Mouse (Mus musculus) stomach, postnatal 0 days (tissue): ENCODE measurements around the gene Hmcn1. TPM values are rescaled to one million over a fixed set of nuclear protein-coding genes. Genes with fewer than 3 reads are reported as not detected.

Source experiments
- ATAC-seq: fragments of 200-750 bp; cut with Nextera tagmentation; 2 replicates; pipeline ENCODE4 v1.8.0; 2017; ENCODE audit not compliant: low FRiP score, low TSS enrichment
- DNase-seq: peaks from one replicate; pipeline ENCODE4 v3.0.0-alpha.2; 2016; ENCODE audit warnings: low spot score
- H3K27ac ChIP-seq: fragments of 300-500 bp; sonication (generic); replicated peaks from 2 replicates; pipeline ENCODE4 v1.5.1; 2014; ENCODE audit warnings: mild to moderate bottlenecking, control low read depth
- H3K27me3 ChIP-seq: fragments of 300-500 bp; sonication (generic); 2 replicates; pipeline ENCODE4 v1.6.1; 2014; ENCODE audit warnings: low read length; ENCODE audit not compliant: control insufficient read depth, insufficient read depth
- H3K36me3 ChIP-seq: fragments of 300-500 bp; sonication (generic); 2 replicates; pipeline ENCODE4 v1.6.1; 2014; ENCODE audit warnings: low read length, mixed read lengths; ENCODE audit not compliant: control insufficient read depth, insufficient read depth
- H3K4me1 ChIP-seq: fragments of 300-500 bp; sonication (generic); replicated peaks from 2 replicates; pipeline ENCODE4 v1.6.1; 2014; ENCODE audit warnings: antibody characterized with exemption; ENCODE audit not compliant: control insufficient read depth, insufficient read depth
- H3K4me2 ChIP-seq: fragments of 300-500 bp; sonication (generic); replicated peaks from 2 replicates; pipeline ENCODE4 v1.6.1; 2014; ENCODE audit warnings: low read depth, mild to moderate bottlenecking, control low read depth, moderate library complexity
- H3K4me3 ChIP-seq: fragments of 300-500 bp; sonication (generic); 2 replicates; pipeline ENCODE4 v1.5.1; 2014; ENCODE audit warnings: low read depth, low read length, control low read depth
- H3K9ac ChIP-seq: fragments of 300-500 bp; sonication (generic); 2 replicates; pipeline ENCODE4 v1.6.1; 2014; ENCODE audit warnings: mild to moderate bottlenecking, low read length, control low read depth, mixed read lengths
- H3K9me3 ChIP-seq: fragments of 300-500 bp; sonication (generic); 2 replicates; pipeline ENCODE4 v1.6.1; 2016; ENCODE audit warnings: low read length; ENCODE audit not compliant: control insufficient read depth
- CTCF ChIP-seq: IDR thresholded peaks from 2 replicates; pipeline ENCODE4 v1.5.1; 2016; ENCODE audit warnings: antibody characterized with exemption, low read depth, mild to moderate bottlenecking, moderate library complexity
- EP300 ChIP-seq: optimal IDR thresholded peaks from 2 replicates; pipeline ENCODE3; 2016; ENCODE audit warnings: antibody characterized with exemption
- WGBS: fragments of 180-500 bp; shearing (Covaris S2); extraction: QIAGEN DNeasy Blood & Tissue Kit; methylation state at CpG from one replicate; pipeline ENCODE4 v1.1.7; 2014; 5-methylcytosine and 5-hydroxymethylcytosine counted together
- polyA plus RNA-seq: library from polyadenylated mRNA; unstranded; fragments of >200 nt; fragmentation: Nextera tagmentation; extraction: Ambion mirVana; gene quantifications from 2 replicates; pipeline ENCODE4 v1.2.1, GENCODE M21; 2015

The Hmcn1 gene
- polyA plus RNA-seq, 1 experiment from 2014 or later = 8.0 TPM

GRCm38 (mm10) chr1:150948911-150949310 is 44.3 kb downstream of the Hmcn1 start:
- 81% methylated on average over 2 of the region's 2 CpGs for WGBS
- TF ChIP-seq CTCF (no peak), EP300 (no peak)
- Histone ChIP-seq H3K4me1 (no peaks in the 10 kb centered on the region), H3K27me3 (no peaks in the 10 kb centered on the region), H3K9me3 (0 out of 2 replicates have a peak, but pooled peaks cover 2% of the 10 kb centered on the region), H3K27ac (no peak overlapping the region), H3K4me2 (no peak overlapping the region), H3K4me3 (no peak overlapping the region), H3K36me3 (no peaks in the 10 kb centered on the region), H3K9ac (no peak overlapping the region)
- DNase-seq (no peak), ATAC-seq (no peak)

GRCm38 (mm10) chr1:150943601-150944000 is 49.6 kb downstream of the Hmcn1 start:
- H3K27me3 ChIP-seq = no peaks in the 10 kb centered on the region
- no peak overlapping the region for H3K4me3 ChIP-seq
- no peak overlapping the region for H3K4me2 ChIP-seq
- no peak overlapping the region for H3K27ac ChIP-seq
- no peak for TF ChIP-seq CTCF
- no peak for TF ChIP-seq EP300
- H3K36me3 ChIP-seq = no peaks in the 10 kb centered on the region
- ATAC-seq (no peak), DNase-seq (no peak)
- H3K4me1 ChIP-seq = no peaks in the 10 kb centered on the region
- 25% methylated on average over 2 of the region's 2 CpGs for WGBS
- 0 out of 2 replicates have a peak, but pooled peaks cover 2% of the 10 kb centered on the region for H3K9me3 ChIP-seq
- no peak overlapping the region for H3K9ac ChIP-seq

- no peaks in the 10 kb centered on the region for H3K9me3 ChIP-seq
- H3K36me3 ChIP-seq = no peaks in the 10 kb centered on the region
- H3K4me2 ChIP-seq = no peak overlapping the region
- no peak for DNase-seq
- no peak overlapping the region for H3K9ac ChIP-seq
- no peak for ATAC-seq
- no peaks in the 10 kb centered on the region for H3K4me1 ChIP-seq
- no peaks in the 10 kb centered on the region for H3K27me3 ChIP-seq
- no peak overlapping the region for H3K4me3 ChIP-seq
- 94% methylated on average over 2 of the region's 2 CpGs for WGBS
- TF ChIP-seq EP300 (no peak), CTCF (no peak)
- H3K27ac ChIP-seq = no peak overlapping the region
Observed at GRCm38 (mm10) chr1:150942143-150942542, 51.1 kb downstream of the Hmcn1 start.

- ATAC-seq = peak; percentile 94
- Histone ChIP-seq H3K9me3 (no peaks in the 10 kb centered on the region), H3K36me3 (no peaks in the 10 kb centered on the region), H3K27me3 (no peaks in the 10 kb centered on the region), H3K9ac (no peak overlapping the region), H3K4me3 (no peak overlapping the region), H3K4me1 (no peaks in the 10 kb centered on the region), H3K27ac (no peak overlapping the region), H3K4me2 (no peak overlapping the region)
- 26% methylated on average over 4 of the region's 4 CpGs for WGBS
- peak; percentile 19 for DNase-seq
- TF ChIP-seq CTCF (no peak), EP300 (no peak)
Observed at GRCm38 (mm10) chr1:150936821-150937220, 56.4 kb downstream of the Hmcn1 start.

- Histone ChIP-seq H3K9ac (no peak overlapping the region), H3K9me3 (no peaks in the 10 kb centered on the region), H3K4me1 (no peaks in the 10 kb centered on the region), H3K27ac (no peak overlapping the region), H3K36me3 (no peaks in the 10 kb centered on the region), H3K27me3 (no peaks in the 10 kb centered on the region), H3K4me3 (no peak overlapping the region), H3K4me2 (no peak overlapping the region; the same call in 1 of the 2 replicates)
- DNase-seq (no peak), ATAC-seq (no peak)
- TF ChIP-seq EP300 (no peak), CTCF (no peak)
- WGBS = 50% methylated on average over 9 of the region's 9 CpGs
Observed at GRCm38 (mm10) chr1:150933616-150934015, 59.6 kb downstream of the Hmcn1 start.

GRCm38 (mm10) chr1:150920860-150921259 is 72.4 kb downstream of the Hmcn1 start:
- no peak overlapping the region for H3K27ac ChIP-seq
- H3K27me3 ChIP-seq = no peaks in the 10 kb centered on the region
- H3K36me3 ChIP-seq = no peaks in the 10 kb centered on the region
- 77% methylated on average over 9 of the region's 9 CpGs for WGBS
- no peak overlapping the region for H3K4me3 ChIP-seq
- no peak for DNase-seq
- no peak overlapping the region for H3K9ac ChIP-seq
- H3K4me1 ChIP-seq = no peaks in the 10 kb centered on the region
- TF ChIP-seq CTCF (no peak), EP300 (no peak)
- no peak for ATAC-seq
- no peaks in the 10 kb centered on the region for H3K9me3 ChIP-seq
- H3K4me2 ChIP-seq = no peak overlapping the region
